Mouse (Mus musculus) frontal cortex, adult (tissue): ENCODE data around the gene Rcn1.

Experiments
- ATAC-seq: cut with Nextera tagmentation; 2 replicates; pipeline ENCODE4 v1.9.2; 2017; ENCODE audit warnings: mild to moderate bottlenecking, moderate library complexity, mixed read lengths; ENCODE audit not compliant: low TSS enrichment

Rcn1 gene

GRCm38 (mm10) chr2:105399085-105399891 lies at the start of gene Rcn1:
Rcn1 (minus strand) TSS chr2:105399319.
- ATAC-seq = peak; percentile 83

GRCm38 (mm10) chr2:105444072-105444471 lies 45.0 kb upstream of the Rcn1 start:
- ATAC-seq = no peak

- no peak for ATAC-seq
Observed at GRCm38 (mm10) chr2:105439022-105439421, 39.9 kb upstream of the Rcn1 start.

GRCm38 (mm10) chr2:105438525-105438924 lies 39.4 kb upstream of the Rcn1 start:
- no peak for ATAC-seq

- 0 out of 2 replicates have a peak, but pooled peaks have one; percentile 7 for ATAC-seq
Observed at GRCm38 (mm10) chr2:105432927-105433326, 33.8 kb upstream of the Rcn1 start.

- no peak for ATAC-seq
Observed at GRCm38 (mm10) chr2:105430373-105430772, 31.3 kb upstream of the Rcn1 start.

- no peak for ATAC-seq
Observed at GRCm38 (mm10) chr2:105429899-105430298, 30.8 kb upstream of the Rcn1 start.

- no peak for ATAC-seq
Observed at GRCm38 (mm10) chr2:105428467-105428866, 29.3 kb upstream of the Rcn1 start.

- ATAC-seq = peak; percentile 86
Observed at GRCm38 (mm10) chr2:105428029-105428428, 28.9 kb upstream of the Rcn1 start.

- ATAC-seq = no peak
Observed at GRCm38 (mm10) chr2:105427447-105427846, 28.3 kb upstream of the Rcn1 start.

GRCm38 (mm10) chr2:105418629-105419227 lies 19.6 kb upstream of the Rcn1 start:
- no peak for ATAC-seq

- no peak for ATAC-seq
Observed at GRCm38 (mm10) chr2:105417663-105418062, 18.5 kb upstream of the Rcn1 start.

GRCm38 (mm10) chr2:105416660-105417348 lies 17.7 kb upstream of the Rcn1 start:
- peak; percentile 71 for ATAC-seq

- ATAC-seq = peak; percentile 78
Observed at GRCm38 (mm10) chr2:105416046-105416659, 17.0 kb upstream of the Rcn1 start.

- no peak for ATAC-seq
Observed at GRCm38 (mm10) chr2:105414309-105414708, 15.2 kb upstream of the Rcn1 start.

- ATAC-seq = no peak
Observed at GRCm38 (mm10) chr2:105409253-105409652, 10.1 kb upstream of the Rcn1 start.

GRCm38 (mm10) chr2:105408511-105408910 lies 9.4 kb upstream of the Rcn1 start:
- ATAC-seq = peak; percentile 65

- ATAC-seq = no peak
Observed at GRCm38 (mm10) chr2:105402180-105402579, 3.1 kb upstream of the Rcn1 start.

GRCm38 (mm10) chr2:105400558-105400957 lies 1.4 kb upstream of the Rcn1 start:
- no peak for ATAC-seq

- peak; percentile 68 for ATAC-seq
Observed at GRCm38 (mm10) chr2:105398636-105399084, 459 bp downstream of the Rcn1 start.

- ATAC-seq = no peak
Observed at GRCm38 (mm10) chr2:105397446-105398211, 1.5 kb downstream of the Rcn1 start.
